Mouse (Mus musculus) activated CD4-positive, CD25-positive, alpha-beta regulatory T cell, adult 4 months (primary cell): ENCODE measurements around the gene Rhot1. TPM values are rescaled to one million over a fixed set of nuclear protein-coding genes. Genes with fewer than 3 reads are reported as not detected.

ENCODE experiments used
- polyA plus RNA-seq, 2 experiments: library from polyadenylated mRNA; unstranded; fragments of 100-300 nt; shearing (Covaris generic); gene quantifications; one replicate each; pipeline ENCODE4 v1.2.1; 2017

Gene Rhot1
- polyA plus RNA-seq, 2 experiments from 2014 or later: 23.8 to 29.7 TPM

Other genes with a start within 250 kb of the Rhot1 start
- 10 to 100 TPM; 37.9 to 38.9 TPM for gene Utp6, start 246.6 kb upstream of the Rhot1 start, polyA plus RNA-seq
- gene Suz12, start 215.9 kb upstream of the Rhot1 start, polyA plus RNA-seq: 10 to 100 TPM; 31.1 to 45.8 TPM
- 100 to 1,000 TPM; 125 to 169 TPM for gene Crlf3, start 128.0 kb upstream of the Rhot1 start, polyA plus RNA-seq
- 1 to 10 TPM; 4.1 to 4.3 TPM for gene Atad5, start 119.6 kb upstream of the Rhot1 start, polyA plus RNA-seq
- 10 to 100 TPM; 25.7 to 28.8 TPM for gene Tefm, start 66.8 kb upstream of the Rhot1 start, polyA plus RNA-seq
- under 1 TPM in 1 of 2 experiments, not detected in 1; 0.54 TPM for gene Adap2, start 54.9 kb upstream of the Rhot1 start, polyA plus RNA-seq
- 1 to 10 TPM; 8.1 to 9.5 TPM for gene Rnf135, start 25.2 kb upstream of the Rhot1 start, polyA plus RNA-seq
- under 1 TPM; 0.17 to 0.48 TPM for gene Rhbdl3, start 91.9 kb downstream of the Rhot1 start, polyA plus RNA-seq
- gene 5730455P16Rik, start 169.0 kb downstream of the Rhot1 start, polyA plus RNA-seq: 10 to 100 TPM in 1 of 2 experiments, 1 to 10 TPM in 1; 9.3 to 17.7 TPM
- 100 to 1,000 TPM; 296 to 314 TPM for gene Zfp207, start 174.3 kb downstream of the Rhot1 start, polyA plus RNA-seq
- 100 to 1,000 TPM; 273 to 307 TPM for gene Psmd11, start 219.6 kb downstream of the Rhot1 start, polyA plus RNA-seq